Mouse (Mus musculus): ENCODE data around the gene Camk2b.

DNA sequence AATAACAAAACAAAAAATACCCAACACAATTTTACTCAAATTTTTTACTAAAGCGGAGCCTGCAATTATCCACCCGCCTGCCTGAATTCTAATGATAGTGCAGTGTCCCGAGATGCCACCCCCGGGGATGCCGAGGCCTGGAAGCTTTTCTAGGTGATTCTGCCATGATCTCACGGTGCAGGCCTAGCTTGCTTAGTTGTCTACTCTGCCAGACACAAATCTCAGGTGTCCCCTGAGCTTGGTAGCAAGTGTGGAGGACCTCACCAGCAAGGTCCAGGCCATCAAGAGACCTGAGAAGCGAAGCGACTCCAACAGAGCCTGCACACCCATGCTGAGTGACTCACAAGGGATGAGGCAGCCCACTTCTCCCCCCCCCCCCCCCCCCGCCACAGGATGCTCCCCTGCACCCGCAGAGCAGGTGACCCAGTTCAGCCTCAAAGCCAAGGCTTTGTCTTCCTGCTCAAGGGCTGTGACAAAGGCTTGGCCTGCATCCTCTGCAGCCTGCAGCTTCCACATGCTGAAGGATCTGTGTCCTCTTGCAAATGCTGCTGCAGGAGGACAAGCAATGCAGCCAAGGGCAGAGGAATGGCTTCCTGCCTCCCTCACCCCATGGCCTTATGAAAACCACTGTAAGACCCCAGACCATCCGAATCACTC is 48.5 kb downstream of the Camk2b start:
- TF ChIP-seq CTCF (IDR thresholded peaks at IDR 0.05; ENCODE audit: low read depth) (no peak), EP300 (IDR thresholded peaks at IDR 0.05; ENCODE audit: low read depth) (no peak)
